Mouse (Mus musculus) brain, embryonic 14.5 days (tissue): Measurements from ENCODE around the gene Lrif1.

Experiments used
- CTCF ChIP-seq: fragments of 200-500 bp; IDR thresholded peaks from 2 replicates; pipeline ENCODE4 v1.5.1; 2012; ENCODE audit warnings: inconsistent platforms, mild to moderate bottlenecking, moderate library complexity, borderline replicate concordance; ENCODE audit not compliant: insufficient read depth, insufficient read length; ENCODE audit errors: extremely low read depth
- POLR2A ChIP-seq: fragments of 200-500 bp; IDR thresholded peaks from 2 replicates; pipeline ENCODE4 v1.6.1; 2012; ENCODE audit warnings: mild to moderate bottlenecking, inconsistent platforms, borderline replicate concordance; ENCODE audit not compliant: poor library complexity, insufficient read depth, insufficient read length, severe bottlenecking; ENCODE audit errors: extremely low read depth

DNA sequence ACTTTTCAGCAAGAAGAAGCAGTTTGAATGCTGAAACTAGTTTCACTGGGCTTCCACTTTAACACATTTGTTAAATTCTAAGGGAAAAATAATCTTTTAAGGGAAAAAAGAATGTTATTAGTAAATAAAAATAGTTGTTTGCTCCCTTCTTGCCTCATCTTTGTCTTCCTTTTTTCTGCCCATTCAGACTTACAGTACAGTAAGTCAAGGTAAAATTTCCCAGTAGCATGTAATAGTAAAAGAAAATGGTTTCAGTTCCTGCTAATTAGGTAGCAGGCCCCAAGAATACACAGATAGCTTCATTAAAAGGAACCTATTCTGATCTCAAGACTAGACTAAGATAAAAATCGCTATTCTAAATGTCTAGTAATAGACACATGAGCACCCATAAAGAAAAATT lies 71.1 kb downstream of the Lrif1 start:
- TF ChIP-seq CTCF (no peak), POLR2A (no peak)
